Mouse (Mus musculus): ENCODE results near the gene Grin2b. TPM values are rescaled to one million over a fixed set of nuclear protein-coding genes. Genes with fewer than 3 reads are reported as not detected.

Grin2b gene
- polyA plus RNA-seq, 2 experiments: 0.39 to 3.7 TPM

DNA sequence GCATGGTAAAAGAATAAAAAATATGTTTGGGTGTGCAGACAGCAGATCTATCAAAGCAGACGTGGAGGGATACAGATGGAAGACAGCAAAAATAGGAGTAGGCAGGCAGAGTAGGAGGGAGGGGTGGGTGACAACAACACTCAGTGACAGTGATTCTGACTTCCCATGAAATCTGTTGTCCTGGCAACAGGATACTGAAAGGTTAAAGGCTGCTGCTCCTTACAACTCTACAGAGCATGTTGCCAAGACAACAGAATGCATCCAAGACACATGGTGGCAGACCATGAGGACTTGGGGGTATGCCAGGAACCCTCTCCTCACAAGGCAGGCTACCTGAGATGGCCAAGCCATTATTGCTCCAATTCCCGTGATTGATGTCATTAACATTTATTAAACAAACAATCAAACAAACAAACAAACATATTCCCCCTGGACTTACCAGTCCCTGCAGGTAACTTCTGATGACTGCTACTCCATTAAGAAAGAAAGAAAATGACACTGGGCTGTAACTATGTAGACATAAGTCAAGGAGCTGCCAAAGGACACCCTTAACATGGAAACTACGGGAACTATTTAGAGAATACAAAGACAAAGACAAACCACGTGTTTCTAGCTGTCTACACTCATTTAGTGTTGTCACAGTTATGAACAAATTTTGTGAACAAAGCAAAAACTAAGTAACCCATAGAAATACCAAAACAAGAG is 143.9 kb downstream of the Grin2b start:
- no peak overlapping the region for H3K4me3 ChIP-seq (replicated peaks; ENCODE audit: low read length)
- ATAC-seq (ENCODE audit: low FRiP score, low read depth): no peak
- no peaks in the 10 kb centered on the region for H3K9me3 ChIP-seq (ENCODE audit: control insufficient read depth, low read length)
- no peak overlapping the region for H3K9ac ChIP-seq (ENCODE audit: low read depth, low read length, severe bottlenecking)
- WGBS: 78% methylated on average over 4 of the region's 4 CpGs
- H3K4me1 ChIP-seq (ENCODE audit: control insufficient read depth, insufficient read depth, low read length): no peaks in the 10 kb centered on the region
- no peak overlapping the region for H3K27ac ChIP-seq (replicated peaks; ENCODE audit: low read depth, low read length)
- DNase-seq (ENCODE audit: low spot score): no peak
- H3K4me2 ChIP-seq (replicated peaks; ENCODE audit: low read depth, low read length, severe bottlenecking): no peak overlapping the region
- H3K36me3 ChIP-seq (ENCODE audit: control insufficient read depth, insufficient read depth, low read length): no peaks in the 10 kb centered on the region
- TF ChIP-seq POLR2A (IDR thresholded peaks at IDR 0.05; ENCODE audit: borderline replicate concordance, extremely low read depth, insufficient read depth, insufficient read length): no peak
- H3K27me3 ChIP-seq (ENCODE audit: control insufficient read depth, insufficient read depth, low read length): no peaks in the 10 kb centered on the region

GRCm38 (mm10) chr6:136026936-136027335 is 146.4 kb downstream of the Grin2b start:
- DNase-seq (ENCODE audit: low spot score) (no peak), ATAC-seq (ENCODE audit: low FRiP score, low read depth) (no peak)
- no peak for TF ChIP-seq POLR2A (IDR thresholded peaks at IDR 0.05; ENCODE audit: borderline replicate concordance, extremely low read depth, insufficient read depth, insufficient read length)
- Histone ChIP-seq H3K4me1 (ENCODE audit: control insufficient read depth, insufficient read depth, low read length) (no peaks in the 10 kb centered on the region), H3K9me3 (ENCODE audit: control insufficient read depth, low read length) (no peaks in the 10 kb centered on the region), H3K27ac (replicated peaks; ENCODE audit: low read depth, low read length) (no peak overlapping the region), H3K9ac (ENCODE audit: low read depth, low read length, severe bottlenecking) (no peak overlapping the region), H3K36me3 (ENCODE audit: control insufficient read depth, insufficient read depth, low read length) (no peaks in the 10 kb centered on the region), H3K27me3 (ENCODE audit: control insufficient read depth, insufficient read depth, low read length) (no peaks in the 10 kb centered on the region), H3K4me2 (replicated peaks; ENCODE audit: low read depth, low read length, severe bottlenecking) (no peak overlapping the region), H3K4me3 (replicated peaks; ENCODE audit: low read length) (no peak overlapping the region)
- 95% methylated on average over 6 of the region's 6 CpGs for WGBS

GRCm38 (mm10) chr6:136025801-136026200 is 147.5 kb downstream of the Grin2b start:
- H3K27me3 ChIP-seq (ENCODE audit: control insufficient read depth, insufficient read depth, low read length): no peaks in the 10 kb centered on the region
- no peak overlapping the region for H3K4me3 ChIP-seq (replicated peaks; ENCODE audit: low read length)
- no peak for DNase-seq (ENCODE audit: low spot score)
- no peaks in the 10 kb centered on the region for H3K4me1 ChIP-seq (ENCODE audit: control insufficient read depth, insufficient read depth, low read length)
- no peaks in the 10 kb centered on the region for H3K36me3 ChIP-seq (ENCODE audit: control insufficient read depth, insufficient read depth, low read length)
- no peak for TF ChIP-seq POLR2A (IDR thresholded peaks at IDR 0.05; ENCODE audit: borderline replicate concordance, extremely low read depth, insufficient read depth, insufficient read length)
- 78% methylated on average over 4 of the region's 4 CpGs for WGBS
- no peaks in the 10 kb centered on the region for H3K9me3 ChIP-seq (ENCODE audit: control insufficient read depth, low read length)
- H3K9ac ChIP-seq (ENCODE audit: low read depth, low read length, severe bottlenecking): no peak overlapping the region
- no peak overlapping the region for H3K27ac ChIP-seq (replicated peaks; ENCODE audit: low read depth, low read length)
- no peak for ATAC-seq (ENCODE audit: low FRiP score, low read depth)
- no peak overlapping the region for H3K4me2 ChIP-seq (replicated peaks; ENCODE audit: low read depth, low read length, severe bottlenecking)

DNA sequence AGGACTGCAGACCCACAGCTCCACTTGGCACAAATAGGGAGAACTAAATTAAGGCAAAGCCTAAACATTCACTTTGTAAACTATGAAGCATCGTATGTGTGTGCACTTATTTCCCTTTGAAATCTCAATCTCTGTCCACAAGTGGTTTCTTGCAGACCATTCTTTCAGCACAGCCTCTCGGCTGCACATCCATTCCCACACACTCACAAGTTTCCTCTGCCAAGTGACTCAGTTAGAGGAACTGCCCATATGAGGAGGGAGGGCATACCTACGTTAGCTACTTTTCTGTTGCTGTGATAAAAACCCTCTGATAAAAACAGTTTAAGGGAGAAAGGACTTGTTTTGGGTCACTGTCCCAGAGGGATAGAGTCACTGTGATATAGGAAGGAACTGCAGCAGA is 152.9 kb downstream of the Grin2b start:
- Histone ChIP-seq H3K27me3 (ENCODE audit: control insufficient read depth, insufficient read depth, low read length) (no peaks in the 10 kb centered on the region), H3K4me2 (replicated peaks; ENCODE audit: low read depth, low read length, severe bottlenecking) (no peak overlapping the region), H3K36me3 (ENCODE audit: control insufficient read depth, insufficient read depth, low read length) (no peaks in the 10 kb centered on the region), H3K27ac (replicated peaks; ENCODE audit: low read depth, low read length) (no peak overlapping the region), H3K4me3 (replicated peaks; ENCODE audit: low read length) (no peak overlapping the region), H3K9me3 (ENCODE audit: control insufficient read depth, low read length) (no peaks in the 10 kb centered on the region), H3K9ac (ENCODE audit: low read depth, low read length, severe bottlenecking) (no peak overlapping the region), H3K4me1 (ENCODE audit: control insufficient read depth, insufficient read depth, low read length) (no peaks in the 10 kb centered on the region)
- TF ChIP-seq POLR2A (IDR thresholded peaks at IDR 0.05; ENCODE audit: borderline replicate concordance, extremely low read depth, insufficient read depth, insufficient read length): no peak
- no peak for DNase-seq (ENCODE audit: low spot score)
- 72% methylated on average over 3 of the region's 3 CpGs for WGBS
- ATAC-seq (ENCODE audit: low FRiP score, low read depth): no peak

- Histone ChIP-seq H3K27me3 (ENCODE audit: control insufficient read depth, insufficient read depth, low read length) (no peaks in the 10 kb centered on the region), H3K27ac (replicated peaks; ENCODE audit: low read depth, low read length) (no peak overlapping the region), H3K4me3 (replicated peaks; ENCODE audit: low read length) (no peak overlapping the region), H3K9ac (ENCODE audit: low read depth, low read length, severe bottlenecking) (no peak overlapping the region), H3K36me3 (ENCODE audit: control insufficient read depth, insufficient read depth, low read length) (no peaks in the 10 kb centered on the region), H3K4me1 (ENCODE audit: control insufficient read depth, insufficient read depth, low read length) (no peaks in the 10 kb centered on the region), H3K9me3 (ENCODE audit: control insufficient read depth, low read length) (no peaks in the 10 kb centered on the region), H3K4me2 (replicated peaks; ENCODE audit: low read depth, low read length, severe bottlenecking) (no peak overlapping the region)
- no peak for TF ChIP-seq POLR2A (IDR thresholded peaks at IDR 0.05; ENCODE audit: borderline replicate concordance, extremely low read depth, insufficient read depth, insufficient read length)
- WGBS: 79% methylated on average over 1 of the region's 1 CpGs
- DNase-seq (ENCODE audit: low spot score) (no peak), ATAC-seq (ENCODE audit: low FRiP score, low read depth) (no peak)
Observed at GRCm38 (mm10) chr6:136018962-136019361, 154.3 kb downstream of the Grin2b start.
